Mouse (Mus musculus) cerebellum, adult 8-10 months (tissue): ENCODE measurements around the gene Cav2.

ENCODE experiments used
- DNase-seq: peaks from one replicate; pipeline ENCODE4 v3.0.0; 2022

Gene Cav2

DNA sequence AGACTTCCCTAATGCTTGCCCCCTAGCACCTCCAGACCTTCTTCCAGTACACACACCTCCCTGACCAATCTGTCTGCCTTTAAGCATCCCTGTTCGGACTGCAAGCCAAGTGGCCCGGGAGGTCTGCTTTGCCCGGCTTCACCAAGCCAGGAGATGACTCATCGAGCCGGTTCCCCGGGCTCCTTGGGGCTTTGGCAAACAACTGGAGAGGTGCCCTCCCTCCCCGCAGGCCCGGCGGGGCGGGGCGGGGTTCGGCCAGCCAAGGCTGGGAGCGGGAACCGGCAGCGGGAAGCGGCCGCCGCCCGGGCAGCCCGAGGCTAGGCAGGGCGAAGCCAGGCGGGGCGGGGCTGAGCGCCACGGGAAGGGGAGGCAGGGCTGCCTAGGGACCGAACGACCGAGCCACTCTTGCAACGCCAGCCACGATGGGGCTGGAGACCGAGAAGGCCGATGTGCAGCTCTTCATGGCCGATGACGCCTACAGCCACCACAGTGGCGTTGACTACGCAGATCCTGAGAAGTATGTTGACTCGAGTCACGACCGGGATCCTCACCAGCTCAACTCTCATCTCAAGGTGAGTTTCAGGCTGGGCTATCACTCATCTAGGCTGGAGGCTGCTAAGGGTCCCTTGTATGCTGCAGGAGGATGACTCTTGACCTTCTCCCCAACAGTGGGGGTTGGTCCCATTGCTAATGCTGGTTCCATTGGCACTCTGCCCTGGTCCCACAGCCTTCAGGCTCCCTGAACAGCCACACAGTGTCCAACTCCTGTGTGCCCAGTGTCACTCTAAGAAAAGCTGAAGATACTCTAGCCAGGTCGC lies at the start of gene Cav2:
Gene Cav2, plus strand, starts transcription at position 247 of the 818 bp plus-strand sequence.
- DNase-seq = peak; percentile 75

DNA sequence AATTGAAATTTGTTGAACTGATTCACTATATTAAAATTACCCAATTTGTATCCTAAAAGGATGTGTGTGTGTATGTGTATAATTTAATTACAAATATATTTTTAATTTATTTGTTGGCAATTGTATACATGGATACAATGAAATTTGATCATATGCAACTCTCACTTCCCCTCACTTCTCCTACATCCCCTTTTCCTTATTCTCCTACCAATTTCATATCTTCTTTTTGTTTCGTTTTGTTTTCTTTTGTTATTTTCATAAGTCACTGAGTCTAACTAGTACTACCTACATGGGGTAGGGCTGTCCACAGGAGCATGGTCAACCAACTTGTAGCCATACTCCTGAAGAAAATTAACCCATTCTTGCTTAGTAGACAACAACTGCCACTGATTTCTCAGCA lies 41.3 kb upstream of the Cav2 start:
- no peak for DNase-seq

DNA sequence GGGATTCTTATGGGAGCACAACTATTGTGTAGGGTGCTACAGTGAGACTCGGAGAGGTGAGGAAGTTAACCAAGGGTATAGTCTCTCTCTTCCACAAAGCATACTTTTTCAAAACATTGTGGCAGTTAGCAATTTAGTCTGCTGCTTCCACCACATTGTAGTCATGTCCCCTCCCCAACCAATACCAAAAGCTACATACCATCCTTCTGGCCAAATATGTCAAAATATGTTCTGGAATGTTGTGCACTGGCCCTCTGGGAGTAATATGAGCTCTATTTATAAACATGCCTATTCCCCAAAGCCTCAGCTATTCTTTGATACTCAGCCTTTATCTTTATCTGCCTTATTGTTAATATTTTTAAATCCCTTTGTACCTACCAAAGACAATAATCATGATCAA lies 40.0 kb upstream of the Cav2 start:
- DNase-seq = no peak

DNA sequence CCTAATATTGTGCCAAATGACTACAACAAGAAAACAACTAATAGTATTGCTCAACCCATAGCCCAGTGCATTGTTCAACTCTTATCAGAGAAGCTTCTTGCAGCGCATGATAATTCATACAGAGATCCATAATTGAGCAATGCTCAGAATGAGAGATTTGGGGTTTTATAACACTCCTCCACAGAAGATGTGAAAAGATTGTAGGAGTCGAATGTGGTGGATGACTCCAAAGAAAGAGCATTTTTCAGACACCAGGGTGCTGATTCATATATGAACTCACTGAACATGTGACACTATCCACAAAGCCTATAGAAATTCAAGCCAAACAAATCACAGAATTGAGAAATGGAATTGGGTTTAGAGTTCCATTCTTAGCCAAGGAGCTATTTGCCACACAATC lies 34.0 kb upstream of the Cav2 start:
- DNase-seq = no peak

DNA sequence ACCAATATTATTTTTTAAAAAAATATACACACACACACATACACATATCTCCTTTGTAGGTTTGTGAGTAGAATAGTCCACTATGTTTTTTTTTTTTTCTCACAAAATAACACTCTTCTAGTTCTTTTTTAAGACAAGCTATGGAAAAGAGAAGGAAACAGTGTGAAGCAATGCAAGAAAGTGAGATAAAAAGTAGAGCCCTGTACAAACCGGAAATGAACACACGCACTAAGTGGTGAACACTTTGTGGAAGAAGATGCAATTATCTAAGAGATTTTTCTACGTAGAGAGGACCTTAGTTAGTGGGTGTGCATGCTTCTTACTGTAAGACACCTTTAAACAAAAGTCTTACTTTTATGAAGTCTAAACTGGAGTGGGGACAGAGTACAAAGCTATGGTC lies 33.3 kb upstream of the Cav2 start:
- DNase-seq = no peak

DNA sequence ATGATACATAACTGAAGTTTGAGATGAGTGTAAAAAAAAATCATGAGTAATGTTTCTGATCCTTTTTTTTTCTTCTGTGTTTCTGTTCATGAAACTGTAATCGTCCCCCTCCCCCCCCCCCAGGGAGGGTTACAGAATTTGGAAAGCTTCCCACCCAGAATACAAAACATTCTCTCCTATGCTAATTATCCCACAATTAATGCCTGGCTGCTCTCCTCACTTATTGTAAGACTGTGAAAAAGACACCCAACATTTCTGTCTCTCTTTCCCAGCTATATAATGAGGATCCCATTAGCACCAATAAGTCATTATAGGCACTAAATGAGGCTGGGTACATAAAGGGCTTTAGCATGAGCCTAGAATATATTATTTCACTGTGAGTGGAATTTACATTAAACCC lies 32.7 kb upstream of the Cav2 start:
- no peak for DNase-seq

DNA sequence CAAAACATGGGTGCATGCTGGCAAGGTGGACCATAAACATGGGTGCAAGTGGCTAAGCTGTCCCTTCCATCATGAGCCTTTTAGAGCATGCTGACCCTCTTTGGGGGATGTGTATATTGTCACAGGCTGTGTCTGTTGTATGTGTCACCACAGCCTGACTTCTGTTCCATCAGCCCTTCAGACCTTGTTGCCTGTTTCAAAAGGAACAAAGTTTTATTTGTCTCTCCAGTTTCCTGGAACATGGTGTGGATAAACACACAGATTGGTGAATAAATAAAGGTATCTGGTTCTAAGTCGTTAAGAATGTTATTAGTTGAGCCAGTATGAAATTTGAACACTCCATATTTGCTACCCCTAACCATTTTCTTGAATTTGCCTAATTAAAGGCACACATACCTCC lies 29.0 kb upstream of the Cav2 start:
- DNase-seq = no peak

DNA sequence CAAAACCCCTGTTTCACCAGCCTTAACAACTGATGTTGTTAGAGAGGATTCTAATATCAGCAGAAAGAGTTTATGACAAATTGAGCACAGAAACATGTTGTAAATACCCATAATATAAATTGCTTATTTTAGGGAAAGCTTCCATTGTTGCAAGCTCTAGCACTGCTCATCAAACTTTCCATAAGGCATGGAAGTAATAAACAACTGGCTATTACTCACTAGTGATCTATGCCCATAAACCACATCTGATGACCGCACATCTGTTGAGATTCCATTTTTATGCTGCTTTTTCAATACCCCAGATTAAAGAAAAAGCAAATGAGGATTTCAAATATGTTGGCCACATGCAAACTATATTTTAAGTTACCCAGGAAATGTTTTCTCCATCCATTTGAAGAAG lies 22.8 kb upstream of the Cav2 start:
- DNase-seq = no peak

DNA sequence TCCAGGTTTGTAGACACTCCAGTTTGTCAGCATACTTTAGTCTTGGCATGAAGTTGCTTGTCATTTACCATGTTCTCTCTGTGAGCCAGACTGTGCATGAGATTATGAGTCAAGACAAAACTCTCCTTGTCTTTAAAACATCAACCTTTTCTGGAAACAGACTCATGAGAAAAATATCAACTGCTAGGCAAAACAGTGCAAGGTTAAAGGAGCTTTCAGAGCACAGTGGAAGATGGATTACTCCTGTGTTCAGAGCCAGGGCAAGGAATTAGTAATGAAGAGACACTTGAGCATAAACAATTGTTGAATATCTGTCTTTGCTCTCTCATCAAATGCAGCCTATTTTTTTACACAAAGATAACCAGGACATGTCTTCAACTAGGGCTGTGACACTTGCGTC lies 22.1 kb upstream of the Cav2 start:
- no peak for DNase-seq

DNA sequence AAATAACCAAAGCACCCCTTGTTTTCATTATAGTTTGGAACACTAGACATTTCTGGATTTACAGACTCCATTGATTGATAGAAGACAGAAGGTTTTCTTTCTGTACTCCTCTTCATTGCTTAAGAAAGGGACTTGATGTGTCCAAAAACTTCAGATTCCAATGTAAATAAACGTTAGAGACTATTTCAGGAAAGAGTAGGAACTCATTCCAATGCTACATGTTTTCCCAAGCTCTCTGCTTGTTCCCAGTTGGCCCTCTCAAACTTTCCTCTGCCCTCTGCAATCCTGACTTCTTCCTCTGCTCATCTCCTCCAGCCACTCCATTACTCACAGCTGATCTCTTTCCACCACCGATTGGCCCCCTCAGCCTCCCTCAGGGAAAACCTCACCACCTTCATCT lies 18.2 kb upstream of the Cav2 start:
- DNase-seq = no peak

DNA sequence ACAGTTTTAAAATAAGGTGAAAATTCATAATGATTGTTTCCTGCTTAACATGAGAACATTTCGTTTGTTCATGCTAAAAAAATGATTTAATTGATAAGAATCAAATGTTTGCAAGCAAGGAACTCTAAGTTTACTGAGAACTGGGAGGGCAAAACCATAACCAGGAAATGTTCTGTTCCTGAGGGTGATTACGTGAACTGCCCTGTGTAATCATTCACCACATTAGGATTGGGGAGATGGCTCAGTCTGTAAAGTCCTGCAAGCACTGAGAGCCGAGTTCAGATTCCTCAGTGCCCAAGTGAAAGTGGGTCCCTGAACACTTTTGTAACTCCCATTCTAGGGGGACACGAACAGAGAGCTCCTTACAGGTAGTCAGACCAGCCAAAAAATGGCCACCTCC lies 15.9 kb upstream of the Cav2 start:
- no peak for DNase-seq

DNA sequence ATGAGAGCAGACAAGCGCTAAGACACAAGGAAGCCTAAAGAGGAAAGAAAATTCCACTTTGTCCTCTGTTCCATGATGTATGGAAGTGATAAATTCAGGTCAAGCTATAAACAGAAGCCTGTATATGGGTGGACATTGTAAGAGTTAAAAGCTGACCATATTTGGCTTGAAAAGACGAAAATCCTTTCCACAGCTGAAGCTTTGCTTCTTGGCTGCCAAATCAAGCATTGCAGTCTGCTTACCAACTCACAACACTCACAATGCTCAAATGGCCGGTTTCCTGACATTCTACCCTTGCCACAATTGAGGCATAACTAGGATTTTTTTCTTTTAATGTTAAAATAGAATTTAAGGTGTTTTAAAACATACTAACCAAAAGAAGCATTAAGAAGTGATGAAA lies 14.5 kb upstream of the Cav2 start:
- DNase-seq = no peak

DNA sequence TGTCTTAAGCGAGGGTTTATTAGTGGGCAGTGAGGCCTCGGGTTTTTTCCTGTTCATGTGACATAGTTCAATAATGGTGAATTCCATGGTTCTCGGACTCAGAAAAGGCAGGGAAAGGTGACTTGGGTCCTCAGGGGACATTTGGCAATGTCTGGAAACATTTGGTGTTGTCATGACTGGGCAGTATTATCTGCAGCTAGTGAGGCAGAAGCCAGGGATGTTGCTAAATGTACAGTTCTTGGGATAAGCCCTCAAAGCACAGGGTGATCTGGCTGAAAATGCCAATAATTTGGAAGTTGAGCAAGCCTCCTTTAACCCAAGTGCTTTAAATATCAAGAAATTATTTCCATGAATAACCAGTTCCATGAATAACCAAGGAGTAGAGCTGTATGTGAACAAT lies 2.6 kb upstream of the Cav2 start:
- no peak for DNase-seq

DNA sequence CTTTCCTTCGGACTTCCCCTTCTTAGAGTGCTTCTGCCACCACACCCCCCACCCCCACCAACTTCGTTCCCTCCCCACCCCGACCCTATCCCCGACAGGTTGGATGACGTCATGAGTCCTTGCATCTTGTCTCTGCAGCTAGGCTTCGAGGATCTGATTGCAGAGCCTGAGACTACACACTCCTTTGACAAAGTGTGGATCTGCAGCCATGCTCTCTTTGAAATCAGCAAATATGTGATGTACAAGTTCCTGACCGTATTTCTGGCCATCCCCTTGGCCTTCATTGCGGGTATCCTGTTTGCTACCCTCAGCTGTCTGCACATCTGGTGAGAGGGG lies 740 bp downstream of the Cav2 start:
- no peak for DNase-seq

DNA sequence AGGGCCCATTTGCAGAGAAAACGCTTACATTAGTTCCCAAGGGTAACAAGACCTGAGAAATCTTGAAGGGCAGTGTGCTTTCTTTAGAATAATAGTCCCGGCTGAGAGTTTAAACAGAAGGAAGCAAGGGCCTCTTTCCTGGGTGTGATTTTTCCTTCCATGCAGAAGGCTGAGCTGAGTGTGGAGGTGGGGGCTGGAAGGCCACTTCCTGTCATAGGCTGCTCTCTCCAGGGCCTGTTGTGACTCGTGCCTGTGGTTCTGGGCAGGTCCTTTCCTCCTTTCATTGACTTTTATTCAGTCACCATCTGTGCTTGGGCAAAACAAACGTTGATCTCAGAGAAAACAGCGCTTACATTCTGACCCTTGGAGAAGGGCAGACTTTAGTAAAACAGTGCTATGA lies 1.2 kb downstream of the Cav2 start:
- DNase-seq = no peak

DNA sequence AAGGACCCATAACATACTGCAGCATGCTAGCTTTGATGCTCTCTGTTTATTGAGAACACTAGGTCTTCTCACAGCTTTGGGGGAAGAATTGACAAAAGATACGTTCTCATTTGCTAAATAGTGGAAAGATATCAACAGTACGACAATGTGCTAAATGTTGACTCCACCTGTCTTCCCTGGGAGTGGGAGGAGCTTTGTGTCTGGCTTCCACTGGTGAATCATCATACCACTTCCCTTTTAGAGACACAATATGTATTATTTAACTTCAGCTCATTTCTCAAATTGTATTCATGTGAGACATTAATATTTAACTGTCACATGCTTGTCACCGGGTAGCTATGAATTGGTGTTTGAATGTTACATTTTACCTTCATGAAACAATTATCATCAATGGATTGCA lies 2.8 kb downstream of the Cav2 start:
- no peak for DNase-seq

DNA sequence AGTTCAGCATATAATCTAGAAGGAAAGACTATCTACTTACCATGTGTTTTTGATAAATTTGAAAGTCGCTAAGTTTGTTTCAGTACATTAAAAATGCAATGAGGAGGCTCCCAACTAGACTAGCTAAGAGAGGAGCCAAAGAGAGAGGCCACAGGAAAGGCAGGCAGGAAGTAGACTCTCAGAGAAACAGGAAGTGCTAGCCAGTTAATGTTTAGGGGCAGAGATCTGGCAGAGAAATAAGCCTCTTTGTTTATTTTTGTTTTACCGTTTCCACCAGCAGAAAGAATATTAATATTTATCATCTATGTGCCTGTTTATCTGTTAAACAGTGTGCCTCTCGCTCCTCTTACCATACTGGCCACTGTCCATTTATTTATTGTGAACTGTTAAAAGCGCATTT lies 5.4 kb downstream of the Cav2 start:
- no peak for DNase-seq

DNA sequence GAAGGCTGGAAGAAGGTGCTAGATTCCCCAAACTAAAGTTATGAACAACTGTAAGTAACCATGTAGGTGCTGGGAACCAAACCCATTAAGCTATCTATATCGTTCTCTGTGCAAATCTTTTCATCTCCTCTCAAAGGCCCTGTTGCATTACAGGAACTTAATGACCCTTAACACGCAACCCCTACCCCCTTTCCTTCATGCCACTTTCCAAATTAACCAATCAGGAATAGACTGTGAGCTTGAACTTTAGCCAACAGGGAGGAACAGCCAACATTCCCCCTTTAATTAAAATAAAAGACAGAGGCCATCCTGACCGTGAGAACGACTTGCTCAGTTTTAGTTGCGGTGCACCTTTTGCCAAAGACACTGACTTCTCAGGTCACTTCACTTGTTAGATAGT lies 14.1 kb downstream of the Cav2 start:
- DNase-seq = no peak

DNA sequence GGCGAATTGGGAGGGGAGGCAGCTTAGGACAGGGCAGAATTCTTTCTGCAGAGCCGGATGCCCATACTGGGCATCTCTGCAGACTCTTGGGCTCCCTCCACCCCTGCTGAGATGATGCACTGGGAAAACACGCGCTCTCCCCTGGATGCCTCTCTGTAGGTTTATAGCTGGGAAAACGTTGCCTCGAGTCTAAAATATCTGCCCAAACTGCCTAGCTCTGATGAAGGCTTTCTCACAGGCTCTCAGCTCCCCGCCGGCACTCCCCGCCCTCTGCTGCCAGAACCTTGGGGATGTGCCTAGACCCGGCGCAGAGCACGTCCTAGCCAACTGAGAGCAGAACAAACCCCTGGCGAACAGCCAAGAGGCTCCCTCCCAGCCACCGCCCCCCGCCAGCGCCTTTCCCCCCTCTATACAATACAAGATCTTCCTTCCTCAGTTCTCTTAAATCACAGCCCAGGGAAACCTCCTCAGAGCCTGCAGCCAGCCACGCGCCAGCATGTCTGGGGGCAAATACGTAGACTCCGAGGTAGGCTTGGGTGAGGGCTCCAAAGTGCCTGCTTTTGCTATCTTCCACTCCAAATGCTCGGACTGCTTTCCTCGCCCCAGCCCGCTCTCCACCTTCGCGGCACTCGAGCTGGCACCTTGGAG lies 25.1 kb downstream of the Cav2 start, which contains the start of gene Cav1:
Gene Cav1, plus strand, starts transcription at position 382 of the 648 bp plus-strand sequence.
- DNase-seq = peak; percentile 12

DNA sequence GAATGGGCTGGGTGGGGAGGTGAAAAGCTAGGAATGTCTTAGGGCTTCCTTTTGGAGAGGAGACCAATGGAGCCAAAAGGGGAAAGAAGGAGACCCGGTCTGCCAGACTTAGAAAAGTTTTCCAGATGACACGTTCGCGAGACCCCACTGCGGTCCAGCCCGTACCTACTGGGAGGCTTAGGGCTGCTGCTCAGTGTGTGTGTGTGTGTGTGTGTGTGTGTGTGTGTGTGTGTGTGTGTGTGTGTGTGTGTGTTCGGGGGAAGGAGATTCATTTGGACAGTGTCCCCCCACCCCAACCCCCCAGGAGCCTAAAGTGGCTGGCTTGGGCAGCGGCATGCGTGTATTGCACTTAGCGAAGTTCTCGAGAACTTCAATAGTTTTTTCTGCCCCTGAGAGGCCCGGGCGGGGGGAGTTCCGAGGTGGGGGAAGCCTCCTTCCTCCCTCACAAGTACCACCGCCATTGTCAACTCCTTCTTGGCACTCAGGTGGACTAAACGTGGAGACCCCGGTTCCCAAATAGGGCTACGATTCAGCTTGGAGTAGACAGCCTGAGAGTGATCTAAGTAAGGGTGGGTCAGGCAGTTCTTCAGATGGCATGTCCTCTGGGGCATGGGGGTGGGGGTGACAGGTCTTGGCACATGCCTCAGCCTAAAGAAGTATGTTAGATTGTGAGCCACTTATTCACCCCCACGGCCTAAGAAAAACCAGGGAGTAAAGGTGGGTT lies 25.8 kb downstream of the Cav2 start:
- no peak for DNase-seq

DNA sequence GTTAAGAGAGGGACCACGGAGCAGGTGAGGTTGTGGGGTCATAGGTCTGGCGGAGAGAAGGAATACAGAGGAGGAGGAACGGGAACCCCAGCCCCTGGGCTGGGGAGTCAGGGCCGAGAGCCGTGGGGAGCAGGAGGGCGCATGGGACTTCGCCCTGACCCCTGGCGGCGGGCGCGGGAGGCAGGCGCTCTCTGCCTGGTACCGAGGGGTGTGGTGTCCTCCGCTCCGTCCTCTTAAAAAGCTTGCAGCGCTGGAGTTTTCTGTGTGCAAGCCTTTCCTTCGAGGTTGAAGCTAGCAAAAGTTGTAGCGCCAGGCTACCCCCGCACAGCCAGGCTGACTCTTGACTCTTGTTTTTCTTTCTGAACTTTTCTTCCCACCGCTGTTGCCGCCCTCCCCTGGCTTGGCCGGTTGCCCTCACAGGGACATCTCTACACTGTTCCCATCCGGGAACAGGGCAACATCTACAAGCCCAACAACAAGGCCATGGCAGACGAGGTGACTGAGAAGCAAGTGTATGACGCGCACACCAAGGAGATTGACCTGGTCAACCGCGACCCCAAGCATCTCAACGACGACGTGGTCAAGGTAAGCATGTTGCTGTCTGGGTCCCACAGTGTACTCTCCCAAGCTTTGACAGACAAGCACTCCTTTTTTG lies 26.6 kb downstream of the Cav2 start:
- peak; percentile 13 for DNase-seq

DNA sequence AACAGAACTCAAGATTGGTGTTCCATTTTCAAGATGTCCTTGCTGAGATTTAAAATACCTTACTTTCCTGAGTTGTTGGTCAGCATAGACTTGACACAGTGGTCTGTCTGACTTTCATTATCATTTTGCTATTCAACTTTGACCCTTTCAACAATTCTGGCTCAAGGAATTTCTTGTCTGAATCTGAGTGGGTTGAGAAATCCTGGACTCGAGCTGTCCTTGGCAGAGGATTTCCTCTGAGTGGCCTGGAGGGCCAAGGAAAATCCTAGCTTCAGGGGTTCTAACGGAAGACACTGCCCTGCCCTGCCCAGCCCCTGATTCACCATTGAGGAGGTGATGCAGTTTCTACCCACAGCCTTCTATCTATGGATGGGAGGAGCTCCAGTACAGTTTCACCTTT lies 27.7 kb downstream of the Cav2 start:
- no peak for DNase-seq

DNA sequence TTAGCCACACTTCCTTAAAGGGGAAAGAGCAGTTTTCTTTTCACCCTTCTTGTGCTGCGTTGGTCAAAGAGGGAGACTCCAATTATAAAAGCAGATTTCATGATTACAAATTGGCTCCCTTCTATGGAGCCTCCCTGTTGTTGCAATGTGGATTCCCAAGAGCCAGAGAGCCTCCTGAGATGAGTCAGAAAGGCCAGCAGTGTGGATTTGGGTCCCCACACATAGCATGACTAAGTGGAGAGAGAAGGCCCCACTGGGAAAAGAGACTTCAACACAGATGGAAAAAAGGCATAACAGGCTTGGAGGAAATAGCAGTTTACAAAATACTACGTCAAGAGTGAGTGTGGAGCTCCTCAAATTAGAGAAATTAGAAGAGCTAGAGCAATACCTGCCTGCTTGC lies 28.3 kb downstream of the Cav2 start:
- no peak for DNase-seq

DNA sequence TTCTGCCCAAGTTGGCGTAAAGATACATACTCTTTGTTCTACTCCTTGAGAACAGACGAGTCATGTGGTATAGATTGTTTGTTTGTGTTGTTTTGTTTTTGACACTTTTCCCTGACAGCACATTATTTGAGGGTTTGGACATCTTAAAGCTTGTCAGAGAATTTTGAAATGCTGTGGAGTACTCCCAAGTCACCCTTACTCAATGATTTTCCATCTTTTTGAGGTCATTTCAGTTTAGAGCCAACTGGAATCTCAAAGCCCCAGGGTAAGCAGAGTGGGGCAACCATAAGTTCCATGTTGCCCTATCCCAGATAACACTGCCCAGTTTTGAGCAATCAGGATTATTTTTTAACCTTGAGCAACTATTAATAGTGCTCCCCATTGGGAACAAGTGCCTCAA lies 33.3 kb downstream of the Cav2 start:
- DNase-seq = no peak
